Mouse (Mus musculus): ENCODE results near the gene Rc3h2.

Gene Rc3h2

DNA sequence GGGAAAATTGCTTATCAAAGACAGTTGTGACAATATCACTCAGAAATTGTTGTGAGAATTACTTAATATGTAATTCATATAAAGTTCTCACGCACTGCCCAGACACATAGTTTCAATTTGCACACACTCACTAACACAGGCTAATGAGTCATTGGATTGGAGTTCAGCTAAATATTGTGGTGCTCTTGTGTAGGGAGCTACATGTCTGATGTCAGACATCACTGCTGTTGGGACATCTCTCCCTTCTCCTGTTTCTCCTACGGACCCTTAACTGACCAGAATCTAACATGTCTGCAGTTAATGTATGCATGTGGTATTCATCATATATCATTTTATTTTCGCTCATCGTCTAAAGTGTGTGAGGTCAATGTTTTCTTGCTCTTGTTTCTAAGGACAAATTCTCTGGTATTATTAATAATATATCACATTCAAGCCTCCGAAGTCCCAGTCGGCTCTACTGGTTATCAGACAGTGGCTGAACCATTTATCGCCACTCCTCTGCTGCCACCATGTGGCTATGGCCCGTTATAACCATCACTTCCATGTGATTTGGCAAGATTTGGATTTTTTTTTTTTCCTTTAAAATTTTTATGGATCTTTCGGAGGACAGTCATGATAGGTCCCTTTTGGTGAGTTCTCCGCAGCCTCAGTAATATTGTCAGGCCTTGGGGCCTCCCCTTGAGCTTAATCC is 84.1 kb downstream of the Rc3h2 start:
- DNase-seq (ENCODE audit: low spot score), result peak; percentile 65

DNA sequence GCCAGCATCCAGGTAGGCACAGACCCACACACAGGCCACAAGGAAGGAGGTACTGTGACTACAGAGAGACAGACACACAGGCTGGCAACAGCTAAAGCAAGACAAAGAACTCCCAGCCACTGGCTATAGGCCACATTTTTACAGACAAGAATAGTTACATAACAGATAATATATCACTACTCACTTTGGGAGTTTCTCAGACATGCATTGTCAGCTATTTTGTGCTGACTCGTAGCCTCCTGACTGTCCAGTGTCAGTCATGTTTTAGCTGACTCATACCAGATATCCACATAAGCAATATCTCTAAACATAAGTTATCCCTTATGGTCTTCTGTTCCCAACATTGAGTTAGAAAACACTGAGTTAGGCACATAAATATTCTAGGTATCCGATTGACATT is 89.4 kb downstream of the Rc3h2 start:
- no peak for DNase-seq (ENCODE audit: low spot score)

DNA sequence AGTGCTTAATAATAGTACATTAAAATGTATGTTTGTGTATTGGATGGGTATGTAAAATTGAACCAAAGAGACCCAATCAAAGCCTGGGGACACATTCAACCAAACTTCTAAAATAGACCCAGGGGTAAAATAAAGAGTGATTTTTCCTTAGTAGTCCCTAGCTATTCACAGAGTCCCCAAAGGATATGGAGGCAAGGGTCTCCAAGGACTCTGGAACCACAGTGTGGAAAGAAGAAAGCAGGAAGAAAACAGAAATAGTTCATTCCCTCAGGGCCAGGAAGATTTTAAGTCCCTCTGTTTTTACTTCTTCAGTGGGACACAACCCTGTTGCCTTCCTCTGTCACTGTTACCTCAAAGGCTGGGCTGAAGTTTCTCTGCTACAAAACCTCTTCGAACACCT is 96.5 kb downstream of the Rc3h2 start, which contains the start of gene Olfr368:
TSS of gene Olfr368 (plus strand) at position 301 of the 400 bp plus-strand sequence.
- no peak for DNase-seq (ENCODE audit: low spot score)

Data from MN1 (cell line).